Mouse (Mus musculus): ENCODE measurements around the gene BC028528. TPM values are rescaled to one million over a fixed set of nuclear protein-coding genes. Genes with fewer than 3 reads are reported as not detected.

The BC028528 gene
- polyA plus RNA-seq (2015; fragmentation: Nextera tagmentation; extraction: Ambion mirVana) = 6.6 and 8.6 TPM in 2 replicates

GRCm38 (mm10) chr3:95891211-95892065 is at the start of gene BC028528:
Gene BC028528 (minus strand): TSS chr3:95892005.
- Histone ChIP-seq H3K27ac (peak within 1 kb of the TSS; percentile 44), H3K4me2 (peak within 1 kb of the TSS; percentile 52), H3K4me3 (replicated peaks) (peak within 1 kb of the TSS; percentile 20), H3K27me3 (no peaks in the 10 kb centered on the region), H3K36me3 (0 out of 2 replicates have a peak, but pooled peaks cover 6% of the 10 kb centered on the region), H3K9ac (peak within 1 kb of the TSS; percentile 36; the same call in 1 of the 2 replicates), H3K9me3 (replicated peaks) (no peaks in the 10 kb centered on the region), H3K4me1 (replicated peaks) (peaks cover 43% of the 10 kb centered on the region)
- no peak for DNase-seq
- WGBS (ENCODE audit: insufficient replicate concordance) = 20% methylated on average over 12 of the region's 12 CpGs
- ATAC-seq (ENCODE audit: low read depth) = no peak

- no peaks in the 10 kb centered on the region for H3K27me3 ChIP-seq
- ATAC-seq (ENCODE audit: low read depth) (no peak), DNase-seq (peak; percentile 26)
- WGBS (ENCODE audit: insufficient replicate concordance) = 85% methylated on average over 15 of the region's 15 CpGs
- H3K4me1 ChIP-seq (replicated peaks) = no peaks in the 10 kb centered on the region; the same call in 1 of the 2 replicates
- H3K4me2 ChIP-seq = no peak overlapping the region
- no peaks in the 10 kb centered on the region for H3K9me3 ChIP-seq (replicated peaks)
- no peak overlapping the region for H3K9ac ChIP-seq
- H3K4me3 ChIP-seq (replicated peaks) = no peak overlapping the region
- H3K36me3 ChIP-seq = peaks cover 98% of the 10 kb centered on the region
- no peak overlapping the region for H3K27ac ChIP-seq
Observed at GRCm38 (mm10) chr3:95938835-95939234, 47.0 kb upstream of the BC028528 start.

GRCm38 (mm10) chr3:95938217-95938616 is 46.4 kb upstream of the BC028528 start:
- H3K27me3 ChIP-seq = no peaks in the 10 kb centered on the region
- no peak overlapping the region for H3K9ac ChIP-seq
- ATAC-seq (ENCODE audit: low read depth) (no peak), DNase-seq (no peak)
- peaks cover 98% of the 10 kb centered on the region for H3K36me3 ChIP-seq
- WGBS (ENCODE audit: insufficient replicate concordance) = 95% methylated on average over 8 of the region's 8 CpGs
- H3K27ac ChIP-seq = no peak overlapping the region
- no peak overlapping the region for H3K4me2 ChIP-seq
- no peaks in the 10 kb centered on the region for H3K9me3 ChIP-seq (replicated peaks)
- peaks cover 3% of the 10 kb centered on the region; the same call in 1 of the 2 replicates for H3K4me1 ChIP-seq (replicated peaks)
- no peak overlapping the region for H3K4me3 ChIP-seq (replicated peaks)

GRCm38 (mm10) chr3:95934448-95934847 is 42.6 kb upstream of the BC028528 start:
- H3K27me3 ChIP-seq = no peaks in the 10 kb centered on the region
- H3K4me1 ChIP-seq (replicated peaks) = peaks cover 32% of the 10 kb centered on the region
- H3K36me3 ChIP-seq = peaks cover 64% of the 10 kb centered on the region
- 85% methylated on average over 1 of the region's 1 CpGs for WGBS (ENCODE audit: insufficient replicate concordance)
- no peak overlapping the region for H3K9ac ChIP-seq
- no peak overlapping the region for H3K4me2 ChIP-seq
- H3K27ac ChIP-seq = no peak overlapping the region
- no peaks in the 10 kb centered on the region for H3K9me3 ChIP-seq (replicated peaks)
- ATAC-seq (ENCODE audit: low read depth) = no peak
- no peak overlapping the region for H3K4me3 ChIP-seq (replicated peaks)
- DNase-seq = no peak

- Histone ChIP-seq H3K9me3 (replicated peaks) (no peaks in the 10 kb centered on the region), H3K27me3 (no peaks in the 10 kb centered on the region), H3K36me3 (peaks cover 52% of the 10 kb centered on the region), H3K27ac (no peak overlapping the region), H3K4me2 (no peak overlapping the region), H3K4me3 (replicated peaks) (no peak overlapping the region), H3K9ac (no peak overlapping the region), H3K4me1 (replicated peaks) (peaks cover 35% of the 10 kb centered on the region)
- WGBS (ENCODE audit: insufficient replicate concordance) = 89% methylated on average over 7 of the region's 7 CpGs
- ATAC-seq (ENCODE audit: low read depth) (no peak), DNase-seq (no peak)
Observed at GRCm38 (mm10) chr3:95933111-95933750, 41.4 kb upstream of the BC028528 start.

- 0 out of 2 replicates have a peak overlapping the region, but pooled peaks have one; percentile 30 for H3K9ac ChIP-seq
- WGBS (ENCODE audit: insufficient replicate concordance) = 90% methylated on average over 7 of the region's 7 CpGs
- peaks cover 45% of the 10 kb centered on the region for H3K36me3 ChIP-seq
- ATAC-seq (ENCODE audit: low read depth) (no peak), DNase-seq (no peak)
- H3K4me2 ChIP-seq = peak overlapping the region; percentile 85
- no peaks in the 10 kb centered on the region for H3K9me3 ChIP-seq (replicated peaks)
- H3K4me3 ChIP-seq (replicated peaks) = no peak overlapping the region
- H3K4me1 ChIP-seq (replicated peaks) = peaks cover 40% of the 10 kb centered on the region
- no peak overlapping the region for H3K27ac ChIP-seq
- no peaks in the 10 kb centered on the region for H3K27me3 ChIP-seq
Observed at GRCm38 (mm10) chr3:95932566-95932965, 40.8 kb upstream of the BC028528 start.

- no peak overlapping the region for H3K4me3 ChIP-seq (replicated peaks)
- H3K9ac ChIP-seq = 0 out of 2 replicates have a peak overlapping the region, but pooled peaks have one; percentile 30
- H3K9me3 ChIP-seq (replicated peaks) = no peaks in the 10 kb centered on the region
- no peaks in the 10 kb centered on the region for H3K27me3 ChIP-seq
- ATAC-seq (ENCODE audit: low read depth) (no peak), DNase-seq (no peak)
- peaks cover 41% of the 10 kb centered on the region for H3K36me3 ChIP-seq
- peaks cover 40% of the 10 kb centered on the region for H3K4me1 ChIP-seq (replicated peaks)
- H3K27ac ChIP-seq = no peak overlapping the region
- peak overlapping the region; percentile 85 for H3K4me2 ChIP-seq
- WGBS (ENCODE audit: insufficient replicate concordance) = 51% methylated on average over 1 of the region's 1 CpGs
Observed at GRCm38 (mm10) chr3:95932157-95932556, 40.4 kb upstream of the BC028528 start.

- Histone ChIP-seq H3K4me2 (peak overlapping the region; percentile 85), H3K9me3 (replicated peaks) (no peaks in the 10 kb centered on the region), H3K27me3 (no peaks in the 10 kb centered on the region), H3K36me3 (peaks cover 34% of the 10 kb centered on the region), H3K4me1 (replicated peaks) (peaks cover 40% of the 10 kb centered on the region), H3K9ac (peak overlapping the region; percentile 99), H3K27ac (no peak overlapping the region), H3K4me3 (replicated peaks) (peak overlapping the region; percentile 97)
- WGBS (ENCODE audit: insufficient replicate concordance) = 81% methylated on average over 1 of the region's 1 CpGs
- ATAC-seq (ENCODE audit: low read depth) = no peak
- DNase-seq = no peak
Observed at GRCm38 (mm10) chr3:95931471-95931870, 39.7 kb upstream of the BC028528 start.

- 0% methylated on average over 5 of the region's 5 CpGs for WGBS (ENCODE audit: insufficient replicate concordance)
- ATAC-seq (ENCODE audit: low read depth) = no peak
- Histone ChIP-seq H3K9me3 (replicated peaks) (no peaks in the 10 kb centered on the region), H3K27ac (peak overlapping the region; percentile 92), H3K9ac (peak overlapping the region; percentile 99), H3K4me2 (peak overlapping the region; percentile 85), H3K36me3 (peaks cover 26% of the 10 kb centered on the region), H3K27me3 (no peaks in the 10 kb centered on the region), H3K4me3 (replicated peaks) (peak overlapping the region; percentile 97), H3K4me1 (replicated peaks) (peaks cover 40% of the 10 kb centered on the region)
- no peak for DNase-seq
Observed at GRCm38 (mm10) chr3:95930471-95930789, 38.6 kb upstream of the BC028528 start.

- DNase-seq = peak; percentile 65
- peak overlapping the region; percentile 97 for H3K4me3 ChIP-seq (replicated peaks)
- H3K4me1 ChIP-seq (replicated peaks) = peaks cover 40% of the 10 kb centered on the region
- H3K27ac ChIP-seq = peak overlapping the region; percentile 92
- no peaks in the 10 kb centered on the region for H3K9me3 ChIP-seq (replicated peaks)
- WGBS (ENCODE audit: insufficient replicate concordance) = under 1% methylated on average over 98 of the region's 105 CpGs
- peak; percentile 19 for ATAC-seq (ENCODE audit: low read depth)
- peak overlapping the region; percentile 99 for H3K9ac ChIP-seq
- H3K27me3 ChIP-seq = no peaks in the 10 kb centered on the region
- H3K4me2 ChIP-seq = peak overlapping the region; percentile 85
- H3K36me3 ChIP-seq = peaks cover 20% of the 10 kb centered on the region
Observed at GRCm38 (mm10) chr3:95929581-95930470, 38.0 kb upstream of the BC028528 start.
